Mouse (Mus musculus): ENCODE measurements around the gene Setd1b. TPM values are rescaled to one million over a fixed set of nuclear protein-coding genes. Genes with fewer than 3 reads are reported as not detected.

Gene Setd1b
- total and polyA plus RNA-seq, 2 experiments from 2014 or later, result 5.1 to 6.1 TPM

DNA sequence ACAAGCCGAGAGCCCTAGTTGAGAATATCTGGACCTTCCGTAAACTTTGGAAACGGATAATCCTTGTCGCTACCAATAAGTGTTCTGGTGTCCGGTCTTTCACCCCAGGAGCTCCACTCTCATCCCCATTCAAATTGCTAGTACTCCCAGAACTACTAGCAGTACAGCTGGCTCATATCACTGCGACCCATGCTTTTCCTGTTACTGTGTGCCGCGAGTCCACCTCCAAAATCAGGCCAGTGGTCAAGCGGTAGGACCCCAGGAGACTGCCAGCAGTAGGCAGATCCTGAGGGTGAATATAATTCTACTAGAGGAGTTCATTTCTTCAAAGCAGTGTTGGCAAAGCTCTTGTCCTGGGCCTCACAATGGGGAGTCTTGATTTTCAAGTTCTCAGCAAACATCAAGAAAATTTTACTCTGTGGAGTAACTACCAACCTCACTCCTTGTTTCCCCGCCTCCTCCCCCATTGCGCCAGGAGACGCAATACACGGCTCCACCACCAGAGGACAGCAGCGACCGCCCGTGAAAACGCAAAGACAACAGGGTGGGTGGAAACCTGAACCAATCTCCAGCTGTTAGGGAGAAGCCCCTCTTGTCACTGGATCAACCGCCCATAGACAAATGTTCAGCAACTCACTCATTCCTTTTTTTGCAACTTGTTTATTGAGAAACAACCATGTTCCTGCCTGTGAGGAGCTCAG is 8.8 kb upstream of the Setd1b start:
- Histone ChIP-seq H3K9me3 (replicated peaks; ENCODE audit: control insufficient read depth, low read length) (no peaks in the 10 kb centered on the region), H3K9ac (replicated peaks; ENCODE audit: low read depth, low read length) (no peak overlapping the region), H3K4me3 (ENCODE audit: low read depth, low read length) (no peak overlapping the region), H3K36me3 (replicated peaks; ENCODE audit: control insufficient read depth, insufficient read depth, low read length) (no peaks in the 10 kb centered on the region), H3K4me2 (ENCODE audit: low read depth, low read length) (peak overlapping the region; percentile 98), H3K4me1 (ENCODE audit: control insufficient read depth, insufficient read depth) (peaks cover 44% of the 10 kb centered on the region), H3K27ac (ENCODE audit: low read depth) (peak overlapping the region; percentile 100), H3K27me3 (ENCODE audit: control insufficient read depth, insufficient read depth, low read length) (no peaks in the 10 kb centered on the region)
- ATAC-seq (ENCODE audit: insufficient read depth, low read depth) (no peak), DNase-seq (ENCODE audit: low spot score) (peak; percentile 79)
- WGBS, result 15% methylated on average over 18 of the region's 18 CpGs
- TF ChIP-seq CTCF (IDR thresholded peaks at IDR 0.05; ENCODE audit: low read depth), result peak; percentile 99
- no peak for TF ChIP-seq EP300 (IDR thresholded peaks at IDR 0.05; ENCODE audit: low read depth)

DNA sequence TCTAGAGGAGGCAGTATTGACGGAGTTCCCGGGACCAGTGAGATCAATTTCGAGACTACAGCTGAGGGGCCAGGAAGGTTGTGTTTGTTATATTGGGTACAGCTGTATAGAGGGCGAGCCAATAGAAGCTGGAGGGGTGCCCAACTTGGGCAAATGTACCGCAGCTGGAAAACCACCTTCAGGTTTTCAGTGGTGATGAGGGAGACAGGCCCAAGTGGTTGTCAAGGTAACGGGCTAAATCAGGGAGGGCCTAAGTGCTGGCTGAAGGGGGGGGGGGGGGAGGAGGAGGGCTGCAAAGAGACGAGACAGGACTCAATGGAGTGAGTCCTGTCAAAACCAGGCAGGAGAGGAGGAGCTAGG is 8.2 kb upstream of the Setd1b start:
- Histone ChIP-seq H3K9ac (replicated peaks; ENCODE audit: low read depth, low read length) (no peak overlapping the region), H3K9me3 (replicated peaks; ENCODE audit: control insufficient read depth, low read length) (no peaks in the 10 kb centered on the region), H3K36me3 (replicated peaks; ENCODE audit: control insufficient read depth, insufficient read depth, low read length) (no peaks in the 10 kb centered on the region), H3K4me2 (ENCODE audit: low read depth, low read length) (peak overlapping the region; percentile 98), H3K4me1 (ENCODE audit: control insufficient read depth, insufficient read depth) (peaks cover 44% of the 10 kb centered on the region), H3K27me3 (ENCODE audit: control insufficient read depth, insufficient read depth, low read length) (no peaks in the 10 kb centered on the region), H3K27ac (ENCODE audit: low read depth) (peak overlapping the region; percentile 100), H3K4me3 (ENCODE audit: low read depth, low read length) (no peak overlapping the region)
- DNase-seq (ENCODE audit: low spot score), result no peak
- WGBS, result 38% methylated on average over 7 of the region's 7 CpGs
- TF ChIP-seq CTCF (IDR thresholded peaks at IDR 0.05; ENCODE audit: low read depth), result no peak
- TF ChIP-seq EP300 (IDR thresholded peaks at IDR 0.05; ENCODE audit: low read depth), result no peak
- no peak for ATAC-seq (ENCODE audit: insufficient read depth, low read depth)

DNA sequence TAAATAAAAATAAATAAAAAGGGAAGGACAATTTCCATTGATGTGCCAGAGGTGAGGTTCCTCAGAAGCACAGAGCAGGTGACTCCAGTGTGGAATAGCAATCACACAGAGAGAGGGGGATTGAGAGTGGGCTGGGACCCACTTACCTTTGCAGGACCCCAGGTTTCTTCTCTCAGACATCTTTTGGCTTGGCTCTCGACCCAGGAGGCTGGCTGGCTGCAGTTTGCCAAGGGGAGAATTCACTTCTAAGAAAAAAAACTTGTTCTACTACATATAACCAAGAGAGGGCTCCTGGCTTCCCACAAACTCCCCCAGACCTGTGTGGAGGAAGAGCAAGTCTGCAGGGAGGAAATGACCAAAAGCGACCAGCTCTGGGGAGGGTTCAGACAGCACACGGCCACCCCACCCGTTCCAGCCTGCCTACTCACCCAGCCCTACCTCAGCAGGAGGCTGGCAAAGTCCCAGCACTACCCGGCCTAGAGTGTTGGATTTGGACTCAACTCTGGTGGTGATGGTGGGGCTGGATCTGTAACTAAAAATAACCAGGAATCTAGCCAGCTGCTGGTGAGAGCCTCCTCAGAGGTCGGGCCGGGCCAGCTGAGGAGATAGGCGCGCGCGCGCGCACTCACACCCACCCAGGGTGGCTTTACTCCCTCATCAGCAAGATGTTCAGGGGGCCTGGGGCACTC is 7.7 kb upstream of the Setd1b start:
- H3K9ac ChIP-seq (replicated peaks; ENCODE audit: low read depth, low read length), result 0 out of 2 replicates have a peak overlapping the region, but pooled peaks have one; percentile 22
- peak overlapping the region; percentile 98 for H3K4me2 ChIP-seq (ENCODE audit: low read depth, low read length)
- no peaks in the 10 kb centered on the region for H3K36me3 ChIP-seq (replicated peaks; ENCODE audit: control insufficient read depth, insufficient read depth, low read length)
- TF ChIP-seq EP300 (IDR thresholded peaks at IDR 0.05; ENCODE audit: low read depth) (0 out of 2 replicates have a peak, but pooled peaks have one; percentile 55), CTCF (IDR thresholded peaks at IDR 0.05; ENCODE audit: low read depth) (no peak)
- peak; percentile 92 for DNase-seq (ENCODE audit: low spot score)
- H3K4me3 ChIP-seq (ENCODE audit: low read depth, low read length), result peak overlapping the region; percentile 92; the same call in 1 of the 2 replicates
- H3K4me1 ChIP-seq (ENCODE audit: control insufficient read depth, insufficient read depth), result peaks cover 44% of the 10 kb centered on the region
- ATAC-seq (ENCODE audit: insufficient read depth, low read depth), result peak; percentile 10
- no peaks in the 10 kb centered on the region for H3K27me3 ChIP-seq (ENCODE audit: control insufficient read depth, insufficient read depth, low read length)
- 3% methylated on average over 13 of the region's 13 CpGs for WGBS
- H3K27ac ChIP-seq (ENCODE audit: low read depth), result peak overlapping the region; percentile 100
- no peaks in the 10 kb centered on the region for H3K9me3 ChIP-seq (replicated peaks; ENCODE audit: control insufficient read depth, low read length)

DNA sequence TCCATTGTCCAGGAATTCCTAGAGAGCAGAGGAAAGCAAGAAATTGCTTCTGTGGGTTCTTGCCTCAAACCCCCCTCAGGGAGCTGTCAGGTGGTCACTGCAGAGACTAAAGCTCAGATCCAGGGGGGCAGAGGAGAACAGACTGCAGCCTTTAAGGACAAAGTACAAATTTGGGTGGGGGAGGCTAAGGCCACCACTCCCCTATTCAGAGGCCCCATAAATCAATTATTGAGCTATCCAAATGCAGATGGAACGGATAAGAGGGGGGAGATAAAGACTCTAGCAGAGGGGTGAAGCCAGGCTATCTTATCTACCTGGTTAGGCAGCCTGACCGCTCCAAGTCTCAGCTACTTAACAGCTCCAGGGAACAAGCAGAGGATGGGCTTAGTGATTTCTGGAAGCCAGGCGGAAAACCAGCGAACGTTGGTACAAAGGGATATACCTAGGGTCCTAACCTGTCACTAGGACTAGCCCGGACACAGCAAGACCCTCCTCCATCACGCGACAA is 7.1 kb upstream of the Setd1b start:
- peak overlapping the region; percentile 92 for H3K4me3 ChIP-seq (ENCODE audit: low read depth, low read length)
- DNase-seq (ENCODE audit: low spot score) (no peak), ATAC-seq (ENCODE audit: insufficient read depth, low read depth) (no peak)
- H3K9me3 ChIP-seq (replicated peaks; ENCODE audit: control insufficient read depth, low read length), result no peaks in the 10 kb centered on the region
- H3K9ac ChIP-seq (replicated peaks; ENCODE audit: low read depth, low read length), result peak overlapping the region; percentile 39
- no peaks in the 10 kb centered on the region for H3K27me3 ChIP-seq (ENCODE audit: control insufficient read depth, insufficient read depth, low read length)
- TF ChIP-seq EP300 (IDR thresholded peaks at IDR 0.05; ENCODE audit: low read depth) (0 out of 2 replicates have a peak, but pooled peaks have one; percentile 8), CTCF (IDR thresholded peaks at IDR 0.05; ENCODE audit: low read depth) (no peak)
- H3K27ac ChIP-seq (ENCODE audit: low read depth), result peak overlapping the region; percentile 100
- peaks cover 44% of the 10 kb centered on the region for H3K4me1 ChIP-seq (ENCODE audit: control insufficient read depth, insufficient read depth)
- H3K36me3 ChIP-seq (replicated peaks; ENCODE audit: control insufficient read depth, insufficient read depth, low read length), result no peaks in the 10 kb centered on the region
- WGBS, result 16% methylated on average over 8 of the region's 8 CpGs
- H3K4me2 ChIP-seq (ENCODE audit: low read depth, low read length), result peak overlapping the region; percentile 98

DNA sequence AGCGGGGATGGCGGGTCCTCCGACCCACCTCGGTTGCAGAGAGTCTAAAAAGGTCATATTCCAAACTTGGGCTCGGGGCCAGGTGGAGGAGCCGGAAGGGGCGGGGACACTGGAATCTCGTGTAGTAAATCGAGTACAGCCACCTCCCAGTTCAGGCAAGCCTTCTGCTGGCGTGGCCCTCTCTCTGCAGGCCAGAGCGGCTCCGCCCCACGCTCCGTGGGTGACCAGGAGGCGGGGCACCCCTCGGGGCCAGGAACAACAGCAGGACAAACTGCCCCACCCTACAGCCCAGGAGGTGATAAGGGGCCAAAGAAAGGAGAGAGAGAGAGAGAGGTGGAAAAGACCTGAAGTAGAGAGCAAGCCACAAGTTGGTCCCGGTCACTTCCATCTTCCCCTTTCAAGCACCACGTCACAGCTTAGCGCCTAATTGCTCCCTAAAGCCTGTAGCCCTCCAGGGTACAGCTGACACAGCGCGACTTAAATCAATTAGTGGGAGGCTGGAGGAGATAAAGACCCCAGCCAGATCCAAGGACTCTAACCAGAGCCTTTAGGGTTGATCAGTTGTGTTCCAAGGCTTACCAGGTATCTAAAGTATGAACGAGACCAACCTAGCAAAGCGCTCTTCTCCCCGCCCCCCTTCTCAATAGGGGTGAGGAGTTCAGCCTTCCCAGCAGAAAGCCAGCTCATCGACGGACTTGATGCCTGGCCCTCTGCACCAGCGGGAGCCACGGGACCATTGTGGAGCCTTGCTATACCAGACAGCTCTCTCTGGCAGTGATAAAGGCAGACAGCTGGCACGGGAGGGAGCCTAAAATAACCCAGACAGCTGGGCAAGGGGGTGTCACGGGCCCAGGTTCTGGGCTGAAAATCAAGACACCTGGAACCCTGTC is 6.3 kb upstream of the Setd1b start:
- Histone ChIP-seq H3K27me3 (ENCODE audit: control insufficient read depth, insufficient read depth, low read length) (no peaks in the 10 kb centered on the region), H3K4me1 (ENCODE audit: control insufficient read depth, insufficient read depth) (peaks cover 44% of the 10 kb centered on the region), H3K4me3 (ENCODE audit: low read depth, low read length) (peak overlapping the region; percentile 92), H3K9me3 (replicated peaks; ENCODE audit: control insufficient read depth, low read length) (no peaks in the 10 kb centered on the region), H3K36me3 (replicated peaks; ENCODE audit: control insufficient read depth, insufficient read depth, low read length) (no peaks in the 10 kb centered on the region), H3K9ac (replicated peaks; ENCODE audit: low read depth, low read length) (peak overlapping the region; percentile 62), H3K27ac (ENCODE audit: low read depth) (peak overlapping the region; percentile 100), H3K4me2 (ENCODE audit: low read depth, low read length) (peak overlapping the region; percentile 98)
- DNase-seq (ENCODE audit: low spot score) (peak; percentile 97), ATAC-seq (ENCODE audit: insufficient read depth, low read depth) (peak; percentile 59)
- 2% methylated on average over 30 of the region's 30 CpGs for WGBS
- TF ChIP-seq EP300 (IDR thresholded peaks at IDR 0.05; ENCODE audit: low read depth) (peak; percentile 48), CTCF (IDR thresholded peaks at IDR 0.05; ENCODE audit: low read depth) (no peak)
